Mouse (Mus musculus): ENCODE results near the gene Pip4k2c. TPM values are rescaled to one million over a fixed set of nuclear protein-coding genes. Genes with fewer than 3 reads are reported as not detected.

The Pip4k2c gene
- total RNA-seq, 1 experiment, result 41.7 TPM

GRCm38 (mm10) chr10:127199068-127199467 is 12.3 kb downstream of the Pip4k2c start:
- no peak for DNase-seq (ENCODE audit: low read depth, low spot score)
- Histone ChIP-seq H3K9me3 (ENCODE audit: control insufficient read depth, insufficient read depth, low read depth, low read length) (no peaks in the 10 kb centered on the region), H3K4me3 (ENCODE audit: insufficient read depth in 1 of 2, low read depth in 1 of 2, low read length in 2 of 2, poor library complexity in 1 of 2, severe bottlenecking in 1 of 2) (no peak overlapping the region), H3K4me1 (ENCODE audit: control insufficient read depth in 2 of 2, insufficient read depth in 2 of 2, low read length in 2 of 2, poor library complexity in 1 of 2) (peaks cover 7 to 11% of the 10 kb centered on the region in 2 experiments), H3K27ac (ENCODE audit: insufficient read depth, low read depth, low read length, poor library complexity, severe bottlenecking) (no peak overlapping the region), H3K36me3 (ENCODE audit: control insufficient read depth, insufficient read depth, low read length, poor library complexity, severe bottlenecking) (peaks cover 31% of the 10 kb centered on the region; the same call in 1 of the 2 replicates), H3K9ac (ENCODE audit: insufficient read depth, low read depth, low read length, poor library complexity, severe bottlenecking) (no peak overlapping the region)
- no peak for TF ChIP-seq CHD2 (IDR thresholded peaks at IDR 0.05; ENCODE audit: low read depth, low read length)
- no peak for TF ChIP-seq HCFC1 (IDR thresholded peaks at IDR 0.05; ENCODE audit: borderline replicate concordance, insufficient read depth, low read length)
- no peak for TF ChIP-seq ZC3H11A (IDR thresholded peaks at IDR 0.05; ENCODE audit: borderline replicate concordance, low read depth, low read length)
- TF ChIP-seq ZNF384 (IDR thresholded peaks at IDR 0.05; ENCODE audit: low read depth, low read length), result no peak
- no peak for TF ChIP-seq MAFK (IDR thresholded peaks at IDR 0.05; ENCODE audit: insufficient read depth, low read depth, low read length)
- in situ Hi-C loops (cut with MboI; ENCODE audit: low sequenced_read_pairs in 2 of 2, unreplicated experiment in 2 of 2), result no loop called here

- H3K27ac ChIP-seq (ENCODE audit: insufficient read depth, low read depth, low read length, poor library complexity, severe bottlenecking), result no peak overlapping the region
- H3K36me3 ChIP-seq (ENCODE audit: control insufficient read depth, insufficient read depth, low read length, poor library complexity, severe bottlenecking), result peaks cover 28% of the 10 kb centered on the region; the same call in 1 of the 2 replicates
- in situ Hi-C loops (cut with MboI; ENCODE audit: low sequenced_read_pairs in 2 of 2, unreplicated experiment in 2 of 2), result no loop called here
- no peaks in the 10 kb centered on the region for H3K9me3 ChIP-seq (ENCODE audit: control insufficient read depth, insufficient read depth, low read depth, low read length)
- H3K9ac ChIP-seq (ENCODE audit: insufficient read depth, low read depth, low read length, poor library complexity, severe bottlenecking), result no peak overlapping the region
- peaks cover 7 to 11% of the 10 kb centered on the region in 2 experiments for H3K4me1 ChIP-seq (ENCODE audit: control insufficient read depth in 2 of 2, insufficient read depth in 2 of 2, low read length in 2 of 2, poor library complexity in 1 of 2)
- H3K4me3 ChIP-seq (ENCODE audit: insufficient read depth in 1 of 2, low read depth in 1 of 2, low read length in 2 of 2, poor library complexity in 1 of 2, severe bottlenecking in 1 of 2), result no peak overlapping the region
- no peak for TF ChIP-seq ZC3H11A (IDR thresholded peaks at IDR 0.05; ENCODE audit: borderline replicate concordance, low read depth, low read length)
- no peak for TF ChIP-seq MAFK (IDR thresholded peaks at IDR 0.05; ENCODE audit: insufficient read depth, low read depth, low read length)
- TF ChIP-seq HCFC1 (IDR thresholded peaks at IDR 0.05; ENCODE audit: borderline replicate concordance, insufficient read depth, low read length), result no peak
- TF ChIP-seq ZNF384 (IDR thresholded peaks at IDR 0.05; ENCODE audit: low read depth, low read length), result no peak
- no peak for TF ChIP-seq CHD2 (IDR thresholded peaks at IDR 0.05; ENCODE audit: low read depth, low read length)
- DNase-seq (ENCODE audit: low read depth, low spot score), result no peak
Measured at GRCm38 (mm10) chr10:127198492-127198891, 12.9 kb downstream of the Pip4k2c start.

GRCm38 (mm10) chr10:127197505-127198110 is 13.8 kb downstream of the Pip4k2c start:
- no peak overlapping the region for H3K27ac ChIP-seq (ENCODE audit: insufficient read depth, low read depth, low read length, poor library complexity, severe bottlenecking)
- no peak overlapping the region for H3K4me3 ChIP-seq (ENCODE audit: insufficient read depth in 1 of 2, low read depth in 1 of 2, low read length in 2 of 2, poor library complexity in 1 of 2, severe bottlenecking in 1 of 2)
- no peak for DNase-seq (ENCODE audit: low read depth, low spot score)
- no peaks in the 10 kb centered on the region for H3K9me3 ChIP-seq (ENCODE audit: control insufficient read depth, insufficient read depth, low read depth, low read length)
- H3K36me3 ChIP-seq (ENCODE audit: control insufficient read depth, insufficient read depth, low read length, poor library complexity, severe bottlenecking), result peaks cover 26% of the 10 kb centered on the region; the same call in 1 of the 2 replicates
- H3K4me1 ChIP-seq (ENCODE audit: control insufficient read depth in 2 of 2, insufficient read depth in 2 of 2, low read length in 2 of 2, poor library complexity in 1 of 2), result peaks cover 7 to 15% of the 10 kb centered on the region in 2 experiments
- H3K9ac ChIP-seq (ENCODE audit: insufficient read depth, low read depth, low read length, poor library complexity, severe bottlenecking), result no peak overlapping the region
- TF ChIP-seq MAFK (IDR thresholded peaks at IDR 0.05; ENCODE audit: insufficient read depth, low read depth, low read length) (no peak), ZNF384 (IDR thresholded peaks at IDR 0.05; ENCODE audit: low read depth, low read length) (no peak), HCFC1 (IDR thresholded peaks at IDR 0.05; ENCODE audit: borderline replicate concordance, insufficient read depth, low read length) (no peak), ZC3H11A (IDR thresholded peaks at IDR 0.05; ENCODE audit: borderline replicate concordance, low read depth, low read length) (no peak)
- in situ Hi-C loops (cut with MboI; ENCODE audit: low sequenced_read_pairs in 2 of 2, unreplicated experiment in 2 of 2), result no loop called here

GRCm38 (mm10) chr10:127197104-127197503 is 14.3 kb downstream of the Pip4k2c start:
- no peak for TF ChIP-seq CHD2 (IDR thresholded peaks at IDR 0.05; ENCODE audit: low read depth, low read length)
- no peak for TF ChIP-seq HCFC1 (IDR thresholded peaks at IDR 0.05; ENCODE audit: borderline replicate concordance, insufficient read depth, low read length)
- TF ChIP-seq MAFK (IDR thresholded peaks at IDR 0.05; ENCODE audit: insufficient read depth, low read depth, low read length), result no peak
- TF ChIP-seq ZC3H11A (IDR thresholded peaks at IDR 0.05; ENCODE audit: borderline replicate concordance, low read depth, low read length), result no peak
- TF ChIP-seq ZNF384 (IDR thresholded peaks at IDR 0.05; ENCODE audit: low read depth, low read length), result no peak
- H3K4me1 ChIP-seq (ENCODE audit: control insufficient read depth in 2 of 2, insufficient read depth in 2 of 2, low read length in 2 of 2, poor library complexity in 1 of 2), result peaks cover 9 to 18% of the 10 kb centered on the region in 2 experiments
- no peaks in the 10 kb centered on the region for H3K9me3 ChIP-seq (ENCODE audit: control insufficient read depth, insufficient read depth, low read depth, low read length)
- H3K36me3 ChIP-seq (ENCODE audit: control insufficient read depth, insufficient read depth, low read length, poor library complexity, severe bottlenecking), result peaks cover 26% of the 10 kb centered on the region; the same call in 1 of the 2 replicates
- no peak overlapping the region for H3K4me3 ChIP-seq (ENCODE audit: insufficient read depth in 1 of 2, low read depth in 1 of 2, low read length in 2 of 2, poor library complexity in 1 of 2, severe bottlenecking in 1 of 2)
- no peak overlapping the region for H3K9ac ChIP-seq (ENCODE audit: insufficient read depth, low read depth, low read length, poor library complexity, severe bottlenecking)
- no peak for DNase-seq (ENCODE audit: low read depth, low spot score)
- H3K27ac ChIP-seq (ENCODE audit: insufficient read depth, low read depth, low read length, poor library complexity, severe bottlenecking), result no peak overlapping the region
- in situ Hi-C loops (cut with MboI; ENCODE audit: low sequenced_read_pairs in 2 of 2, unreplicated experiment in 2 of 2), result no loop called here

All from ES-E14 (cell line).